Mouse (Mus musculus) layer of hippocampus, postnatal 25 days (tissue): ENCODE data around the gene Ccdc110. TPM values are rescaled to one million over a fixed set of nuclear protein-coding genes. Genes with fewer than 3 reads are reported as not detected.

Experiments
- DNase-seq, 2 experiments: peaks; one replicate each; pipeline ENCODE4 v3.0.0; 2022; ENCODE audit warnings: mixed read lengths in 2 of 2, low spot score in 1 of 2; ENCODE audit errors: extremely low spot score in 1 of 2
- total RNA-seq, 2 experiments: library from RNA; stranded (reverse); gene quantifications; 2 replicates each; pipeline ENCODE4 v1.2.3; 2021

Ccdc110 gene
- under 1 TPM; 0.66 TPM for total RNA-seq

DNA sequence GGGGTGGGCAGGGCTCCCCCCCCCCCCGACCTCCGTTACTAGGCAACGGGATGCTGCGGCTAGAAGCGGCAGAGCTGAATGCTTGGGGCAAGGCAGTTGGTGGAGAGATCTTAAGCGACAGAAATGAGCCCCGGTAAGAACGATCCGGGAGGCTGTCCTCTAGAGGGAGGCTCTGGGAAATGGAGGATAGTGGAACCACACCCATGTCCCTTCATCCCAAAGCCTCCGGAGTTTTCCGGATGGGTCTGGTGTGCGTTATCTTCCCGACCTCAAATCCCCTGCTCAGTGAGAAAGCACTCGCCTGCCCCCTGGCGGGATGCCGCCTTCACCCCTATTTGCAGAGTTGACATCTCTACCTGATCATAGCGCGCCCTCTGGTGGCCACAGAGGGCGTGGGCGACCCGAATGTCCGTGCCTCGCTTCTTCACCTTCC is at the start of gene Ccdc110:
Ccdc110 (plus strand) TSS at position 38 of the 433 bp plus-strand sequence.
- DNase-seq, result peak; percentile 99 to 100

DNA sequence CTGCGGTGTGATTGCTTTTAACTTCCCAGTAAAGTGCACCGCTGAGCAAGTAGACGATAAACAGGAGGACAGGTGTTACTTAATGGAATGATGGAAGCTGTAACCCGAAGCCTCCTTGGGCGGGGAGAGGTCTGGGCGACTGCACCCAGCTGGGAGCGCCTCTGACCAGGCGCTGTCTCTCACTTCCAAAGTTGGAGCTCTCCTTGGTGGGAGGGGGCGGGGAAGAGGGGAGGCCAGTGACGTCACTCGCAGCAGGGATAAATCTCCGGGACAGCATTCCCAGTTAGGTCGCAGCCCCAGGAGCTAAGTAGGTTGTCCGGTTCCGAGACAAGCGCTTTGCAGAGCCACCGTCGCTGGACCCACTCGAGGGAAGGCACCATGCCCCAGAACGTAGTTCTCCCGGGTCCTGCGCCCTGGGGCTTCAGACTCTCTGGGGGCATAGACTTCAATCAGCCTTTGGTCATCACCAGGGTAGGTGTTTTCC is 49.2 kb upstream of the Ccdc110 start, which contains the start of gene Pdlim3:
Pdlim3 (plus strand) TSS at position 260 of the 484 bp plus-strand sequence.
- no peak for DNase-seq

DNA sequence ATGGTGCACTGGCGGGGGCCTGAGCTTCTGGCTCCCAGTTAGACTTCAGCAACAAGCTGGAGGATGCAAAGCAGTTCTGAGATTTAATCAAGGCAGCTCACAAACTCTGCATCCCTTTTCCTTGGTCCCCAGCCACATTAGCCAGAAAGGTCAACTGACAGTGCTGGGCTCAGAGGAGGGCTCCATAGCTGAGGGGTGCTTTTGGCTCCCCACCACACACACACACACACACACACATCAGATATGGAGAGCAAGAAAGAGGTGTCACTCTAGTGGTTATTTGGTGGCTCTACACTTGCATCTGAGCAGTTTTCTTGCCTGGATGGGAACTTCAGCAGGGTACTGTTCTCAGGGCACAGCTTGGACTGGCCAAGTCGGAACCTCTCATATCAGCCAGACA is 48.6 kb upstream of the Ccdc110 start:
- no peak for DNase-seq

DNA sequence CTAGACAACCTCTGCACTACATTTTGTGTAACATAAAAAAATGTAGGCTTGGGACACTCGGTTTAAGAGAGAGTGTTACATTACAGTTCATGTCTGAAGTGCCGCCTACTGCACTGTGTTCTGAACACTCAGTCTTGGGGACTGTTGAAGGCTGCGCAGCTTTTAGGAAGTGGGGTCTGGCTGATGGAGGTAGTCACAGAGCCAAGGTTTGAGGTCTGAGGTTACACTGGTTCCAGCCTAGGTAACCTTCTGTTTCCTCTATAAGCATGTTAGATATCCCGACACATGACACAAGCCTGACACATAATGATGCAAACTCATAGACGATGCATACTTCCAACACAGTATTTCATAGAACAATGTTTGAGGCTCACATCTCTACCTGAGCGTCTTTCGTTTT is 44.7 kb upstream of the Ccdc110 start:
- DNase-seq, result no peak

DNA sequence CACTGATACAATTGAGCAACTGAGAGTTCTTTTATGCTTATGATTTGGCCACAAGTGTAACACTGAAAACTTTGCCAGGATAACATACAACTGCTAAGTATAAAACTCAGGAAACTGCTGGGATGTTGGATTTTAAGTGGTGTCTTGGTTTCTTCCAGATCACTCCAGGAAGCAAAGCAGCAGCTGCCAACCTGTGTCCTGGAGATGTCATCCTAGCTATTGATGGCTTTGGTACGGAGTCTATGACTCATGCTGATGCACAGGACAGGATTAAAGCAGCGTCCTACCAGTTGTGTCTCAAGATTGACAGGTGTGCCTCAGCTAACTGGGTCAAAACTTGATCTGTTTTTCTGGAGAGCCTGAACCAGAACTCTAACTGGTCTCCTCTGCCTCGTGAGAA is 37.8 kb upstream of the Ccdc110 start:
- DNase-seq, result no peak

DNA sequence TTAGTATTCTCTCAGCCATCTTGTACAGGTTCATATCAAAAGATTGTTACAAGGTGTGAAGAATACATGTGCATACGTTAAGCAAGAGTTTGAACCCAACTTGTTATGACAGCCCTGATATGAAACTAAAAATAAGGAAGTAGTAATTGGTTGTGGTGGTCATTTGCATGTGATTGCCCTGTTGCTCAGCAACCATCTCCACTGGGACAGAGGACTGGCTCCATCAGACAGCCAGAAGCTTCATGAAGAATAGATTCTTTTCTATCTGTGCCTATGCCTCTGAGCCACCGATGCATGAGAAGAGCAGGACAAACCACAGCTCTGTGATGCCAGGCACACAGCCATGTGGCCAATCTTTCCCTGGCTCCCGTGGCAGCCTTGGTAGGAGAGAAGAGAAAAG is 34.6 kb upstream of the Ccdc110 start:
- DNase-seq, result no peak

DNA sequence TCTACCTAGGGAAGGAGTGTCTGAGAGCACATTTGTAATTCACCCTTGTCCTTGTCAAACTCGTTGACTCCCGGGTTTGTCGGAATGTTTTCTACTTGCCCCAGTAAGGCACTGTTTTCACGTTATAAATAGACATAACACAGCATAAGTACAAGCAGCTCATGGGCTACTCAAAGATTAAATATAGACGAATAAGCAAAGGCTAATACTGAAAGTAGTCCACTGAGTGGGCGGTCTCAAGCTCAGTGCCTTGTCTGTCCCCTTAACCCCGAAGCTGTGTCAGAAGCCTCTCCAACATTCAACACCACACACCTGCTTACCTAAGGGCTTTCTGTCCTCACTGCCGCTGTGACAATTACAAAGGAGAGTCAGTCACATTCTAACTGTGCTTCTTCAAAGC is 32.8 kb upstream of the Ccdc110 start:
- DNase-seq, result no peak

DNA sequence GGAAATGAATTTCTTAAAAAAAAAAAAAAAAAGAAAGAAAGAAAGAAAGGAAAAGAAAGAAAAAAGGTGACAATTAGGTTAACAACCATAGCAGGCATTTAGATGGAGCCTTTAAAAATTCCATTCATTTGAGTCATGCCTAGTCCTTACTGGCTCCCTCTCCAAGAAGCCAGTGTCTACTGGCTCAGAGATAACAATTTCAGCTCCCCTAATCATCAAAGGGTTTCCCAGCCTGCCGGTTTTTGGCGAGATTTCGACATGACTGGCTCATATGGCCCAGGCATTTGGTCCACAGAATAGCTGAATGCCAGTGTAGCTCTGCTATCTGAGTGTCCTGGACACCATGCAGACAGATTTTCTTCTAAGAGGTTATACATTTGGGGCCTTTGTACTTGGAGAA is 30.8 kb upstream of the Ccdc110 start:
- DNase-seq, result no peak

DNA sequence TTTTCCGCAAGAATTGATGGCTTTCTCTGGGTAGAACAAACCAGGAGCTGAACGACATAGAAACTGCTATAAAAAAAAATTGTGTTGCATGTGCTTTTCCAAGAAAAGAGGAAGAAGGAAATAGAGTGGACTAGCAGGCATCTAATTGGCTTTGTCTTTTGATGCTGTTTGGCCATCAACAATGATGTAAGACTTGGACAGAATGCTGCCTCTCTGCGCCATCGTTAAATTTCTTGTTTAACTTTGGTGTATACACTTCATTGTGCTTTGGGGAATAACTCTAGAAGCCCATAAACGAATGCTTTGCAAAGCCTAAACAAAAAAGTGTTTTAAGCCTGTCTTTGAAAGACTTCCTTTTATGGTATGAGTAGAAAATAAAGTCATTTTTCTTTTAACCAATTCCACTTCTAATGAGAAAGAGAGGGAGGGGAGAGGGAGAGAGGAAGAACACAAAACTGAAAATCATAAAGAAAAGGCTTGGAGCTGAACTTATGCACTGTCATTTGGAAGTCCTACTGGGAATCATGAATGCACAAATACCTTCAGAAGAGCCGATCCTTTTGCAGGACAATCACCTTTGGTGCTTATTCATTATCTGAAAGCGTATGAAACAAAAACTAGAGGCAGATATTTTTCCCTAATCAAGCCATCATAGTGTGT is 28.7 kb upstream of the Ccdc110 start:
- no peak for DNase-seq

DNA sequence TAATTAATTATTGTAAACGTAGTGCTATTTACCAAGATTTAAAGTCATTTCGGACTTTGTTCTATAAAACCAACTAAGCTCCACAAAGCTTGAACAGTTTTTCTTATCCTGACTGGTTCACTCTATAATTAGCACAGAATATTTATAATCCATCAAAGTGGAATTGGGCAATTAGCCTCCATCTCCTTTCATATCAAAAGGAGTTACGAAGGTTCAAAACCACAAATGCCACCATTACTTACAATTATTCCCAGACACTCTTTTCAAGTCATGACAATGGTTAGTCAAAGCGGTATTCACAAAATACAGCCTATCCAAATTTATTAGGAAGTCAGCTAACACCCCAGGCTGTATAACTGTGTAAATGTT is 28.2 kb upstream of the Ccdc110 start:
- no peak for DNase-seq

DNA sequence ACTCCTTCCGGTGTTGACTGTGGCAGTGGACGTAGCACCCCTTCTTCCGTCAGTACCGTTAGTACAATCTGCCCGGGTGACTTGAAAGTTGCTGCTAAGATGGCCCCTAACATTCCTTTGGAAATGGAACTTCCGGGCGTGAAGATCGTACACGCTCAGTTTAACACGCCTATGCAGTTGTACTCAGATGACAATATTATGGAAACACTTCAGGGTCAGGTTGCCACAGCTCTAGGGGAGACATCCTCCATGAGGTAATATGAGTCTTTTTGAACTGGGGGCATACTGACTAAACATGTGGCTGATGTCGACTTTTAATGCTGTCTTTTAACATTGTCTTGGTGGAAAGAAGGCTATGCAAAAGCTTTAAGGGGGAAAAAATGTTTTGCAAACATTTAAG is 20.7 kb upstream of the Ccdc110 start:
- DNase-seq, result no peak

DNA sequence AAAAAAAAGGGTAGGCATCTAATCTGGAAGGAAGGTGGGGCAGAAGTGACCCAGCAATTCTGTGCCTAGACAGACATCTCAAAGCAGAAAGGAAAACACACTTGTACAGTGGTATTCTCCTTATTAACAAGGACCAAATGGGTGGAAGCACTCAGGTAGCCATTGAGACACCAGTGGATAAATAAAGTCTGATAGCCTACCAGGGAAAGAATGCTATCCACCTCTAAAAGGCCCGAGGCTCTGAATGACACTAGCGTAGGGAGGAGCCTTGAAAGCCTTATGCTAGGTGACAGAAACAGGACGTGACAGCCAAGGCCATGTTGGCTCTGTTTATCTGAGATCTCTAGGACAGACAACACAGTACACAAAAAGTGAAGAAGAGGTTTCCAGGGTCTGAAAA is 17.9 kb upstream of the Ccdc110 start:
- no peak for DNase-seq

DNA sequence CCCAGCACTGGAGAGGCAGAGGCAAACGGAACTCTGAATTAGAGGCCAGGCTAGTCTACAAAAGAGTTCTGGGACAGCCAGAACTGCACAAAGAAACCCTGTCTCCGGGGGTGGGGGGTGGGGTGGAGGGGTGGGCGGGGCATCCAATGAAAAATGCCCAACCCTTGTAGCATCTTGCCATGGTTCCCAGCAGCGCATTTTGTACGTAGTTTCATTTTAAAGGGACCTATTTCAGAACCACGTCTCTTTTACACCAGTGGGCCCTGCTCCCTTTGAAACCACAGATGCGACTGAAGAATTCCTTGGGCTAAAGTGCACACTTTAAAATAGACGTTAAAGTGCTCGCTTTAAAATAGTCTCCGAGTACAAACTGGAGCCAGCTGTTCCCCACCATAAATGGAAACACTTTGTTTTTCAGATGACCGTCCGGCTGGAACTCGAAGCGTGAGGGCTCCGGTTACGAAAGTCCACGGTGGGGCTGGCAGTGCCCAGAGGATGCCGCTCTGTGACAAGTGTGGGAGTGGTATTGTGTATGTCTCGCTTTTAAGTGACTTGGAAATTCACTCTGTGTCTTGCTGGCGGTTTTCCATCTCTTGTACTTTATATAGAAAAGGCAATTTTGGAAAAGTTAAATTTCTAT is 17.3 kb upstream of the Ccdc110 start:
- no peak for DNase-seq

DNA sequence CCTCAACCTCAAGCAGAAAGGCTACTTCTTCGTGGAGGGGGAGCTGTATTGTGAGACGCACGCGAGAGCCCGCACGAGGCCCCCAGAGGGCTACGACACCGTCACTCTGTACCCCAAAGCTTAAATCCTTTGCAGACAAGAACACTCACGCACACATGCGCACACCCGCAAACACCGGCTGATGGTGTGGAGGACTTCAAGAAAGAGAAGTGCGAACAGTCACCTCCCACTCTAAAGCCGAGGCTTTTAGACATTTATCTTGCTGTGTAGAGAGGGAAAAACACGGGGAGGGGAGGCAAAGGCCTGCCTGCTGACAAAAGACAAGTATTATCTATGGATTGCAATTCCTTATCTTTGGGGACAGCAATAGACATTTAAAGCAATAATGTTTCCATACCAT is 15.5 kb upstream of the Ccdc110 start:
- DNase-seq, result no peak

DNA sequence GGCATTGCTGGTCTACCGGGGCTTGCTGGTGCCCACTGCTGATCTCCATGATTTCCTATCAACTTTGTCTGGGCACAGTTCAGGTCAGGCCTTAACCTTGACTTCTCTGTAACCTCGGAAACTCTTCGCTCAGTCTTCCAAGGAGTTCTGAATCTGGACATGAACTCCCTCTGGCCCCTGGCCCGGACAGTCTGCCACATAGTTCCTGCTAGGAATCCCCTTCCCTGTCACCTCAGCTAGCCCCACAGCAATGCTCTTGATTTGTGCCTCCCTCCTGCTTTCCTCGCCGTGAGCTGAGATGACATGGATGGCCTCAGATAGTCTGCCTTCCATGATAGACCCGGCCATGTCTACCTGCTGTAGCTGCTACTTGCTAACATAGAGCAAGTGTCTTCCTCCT is 14.0 kb upstream of the Ccdc110 start:
- no peak for DNase-seq

DNA sequence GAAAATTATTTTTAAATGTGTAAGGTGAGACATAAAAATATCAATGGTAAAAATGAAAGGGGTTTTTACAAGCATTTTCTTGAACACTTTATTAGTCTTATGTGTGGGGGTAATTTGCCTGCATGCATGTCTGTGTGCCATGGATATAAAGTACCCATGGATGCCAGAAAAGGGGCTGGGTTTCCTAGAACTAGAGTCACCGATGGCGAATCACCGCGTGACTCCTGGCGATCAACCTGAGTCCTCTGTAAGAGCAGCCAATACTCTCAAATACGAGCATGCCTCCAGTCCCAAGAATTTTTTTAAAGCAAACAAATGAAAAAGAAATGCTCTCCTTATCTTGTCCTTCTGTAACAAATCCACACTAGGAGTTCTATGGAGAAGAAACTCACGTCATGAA is 12.3 kb upstream of the Ccdc110 start:
- no peak for DNase-seq

DNA sequence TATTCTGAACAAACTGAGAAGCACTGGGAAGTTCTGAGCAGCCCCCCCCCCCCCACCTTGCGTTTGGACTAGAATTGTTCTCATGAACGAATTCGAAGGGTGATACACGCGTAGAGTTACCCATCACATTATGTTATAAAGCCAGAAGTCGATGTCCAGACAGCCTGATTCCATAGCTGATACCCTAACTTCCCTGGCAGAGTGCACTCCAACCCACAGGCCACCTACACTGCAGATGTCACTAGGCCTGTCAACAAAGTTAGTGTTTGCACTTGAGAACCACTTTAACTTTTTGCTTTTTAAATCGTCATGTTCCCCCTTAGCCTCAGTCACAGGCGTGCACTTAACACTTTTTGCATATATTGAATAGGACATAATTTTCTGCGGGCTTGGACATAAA is 2.6 kb downstream of the Ccdc110 start:
- no peak for DNase-seq

DNA sequence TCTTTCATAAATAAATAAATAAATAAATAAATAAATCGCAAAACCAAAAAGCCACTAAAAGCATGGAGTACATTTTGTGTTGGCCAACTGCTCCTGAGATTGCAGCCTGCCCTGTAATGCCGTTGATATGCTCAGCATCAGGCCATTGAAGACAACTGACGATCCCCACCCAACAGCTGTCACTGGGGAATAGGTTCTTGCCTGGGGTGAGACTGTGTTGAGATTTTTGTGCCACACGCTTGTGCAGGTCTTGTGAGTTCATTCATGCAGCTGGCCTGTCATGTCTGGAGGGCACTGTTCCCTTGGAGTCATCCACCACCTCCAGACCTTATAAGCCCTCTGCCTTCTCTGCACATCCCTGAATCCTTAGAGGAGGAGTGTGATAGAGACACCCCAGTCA is 11.9 kb downstream of the Ccdc110 start:
- no peak for DNase-seq

DNA sequence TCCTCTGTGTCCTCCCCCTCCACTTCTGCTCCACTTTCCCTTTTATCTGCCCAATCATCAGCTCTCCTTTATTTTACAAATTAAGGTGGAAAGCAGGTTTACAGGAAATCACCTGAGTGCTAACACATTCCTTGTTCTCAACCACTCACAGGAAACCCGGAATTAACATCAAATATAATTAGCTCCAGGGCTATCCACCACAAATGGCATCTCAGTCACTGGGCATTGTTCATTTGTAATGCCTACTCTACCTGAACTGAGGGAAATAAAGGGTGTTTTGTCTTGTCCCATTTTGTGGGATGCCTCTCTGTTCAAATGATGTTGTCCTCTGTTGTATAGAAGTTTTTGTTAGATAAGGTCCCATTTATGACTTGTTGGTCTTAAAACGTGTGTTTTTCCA is 16.2 kb downstream of the Ccdc110 start:
- DNase-seq, result no peak

DNA sequence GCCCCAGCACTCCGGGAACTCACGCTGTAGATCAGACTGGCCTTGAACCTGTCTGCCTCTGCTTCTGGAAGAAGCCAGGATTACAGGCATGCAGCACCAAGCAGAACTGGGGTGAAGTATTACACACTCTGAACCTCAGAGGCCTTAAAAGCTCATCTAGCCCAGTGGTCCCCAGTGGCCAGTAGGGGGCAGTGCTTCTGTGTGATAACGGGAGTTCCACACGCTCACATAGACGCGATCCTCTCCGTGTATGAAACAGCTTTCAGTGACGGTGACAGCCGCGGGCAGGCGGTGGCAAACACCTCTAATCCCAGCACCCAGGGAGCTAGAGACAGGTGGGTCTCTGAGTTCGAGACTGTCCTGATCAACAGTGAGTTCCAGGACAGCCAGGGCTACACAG is 36.5 kb downstream of the Ccdc110 start:
- no peak for DNase-seq

DNA sequence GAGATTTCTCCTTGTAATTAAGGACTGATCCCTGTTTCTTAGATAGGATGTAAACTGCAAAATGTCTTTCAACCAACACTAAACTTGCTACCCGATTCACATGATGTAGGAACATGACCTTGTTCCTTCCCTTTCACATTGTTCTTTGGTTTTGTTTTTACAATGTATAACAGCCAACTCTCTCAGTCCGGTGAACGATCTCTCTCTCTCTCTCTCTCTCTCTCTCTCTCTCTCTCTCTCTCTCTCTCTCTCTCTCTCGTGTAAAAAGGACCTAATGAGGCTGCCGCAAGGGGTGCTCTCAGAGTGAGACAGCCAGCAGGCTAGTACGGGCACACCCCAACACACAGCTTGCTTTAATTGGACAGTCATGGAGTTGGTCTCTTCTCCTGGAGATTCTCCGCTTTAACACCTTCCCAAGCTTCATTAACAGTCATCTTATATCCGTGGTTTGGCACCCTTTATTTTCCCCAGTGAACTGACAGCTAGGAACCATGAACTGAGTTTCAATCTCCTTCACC is 39.6 kb downstream of the Ccdc110 start:
- no peak for DNase-seq
